Mouse (Mus musculus): ENCODE measurements around the gene Dusp6. TPM values are rescaled to one million over a fixed set of nuclear protein-coding genes. Genes with fewer than 3 reads are reported as not detected.
"Not testable (repeated sequence)": the region's sequence is repeated elsewhere in the genome, so short reads cannot be mapped to it uniquely, and the experiment has no call there.

Dusp6 gene
- total RNA-seq (2021), result 100 to 1,000 TPM; 108 to 109 TPM

DNA sequence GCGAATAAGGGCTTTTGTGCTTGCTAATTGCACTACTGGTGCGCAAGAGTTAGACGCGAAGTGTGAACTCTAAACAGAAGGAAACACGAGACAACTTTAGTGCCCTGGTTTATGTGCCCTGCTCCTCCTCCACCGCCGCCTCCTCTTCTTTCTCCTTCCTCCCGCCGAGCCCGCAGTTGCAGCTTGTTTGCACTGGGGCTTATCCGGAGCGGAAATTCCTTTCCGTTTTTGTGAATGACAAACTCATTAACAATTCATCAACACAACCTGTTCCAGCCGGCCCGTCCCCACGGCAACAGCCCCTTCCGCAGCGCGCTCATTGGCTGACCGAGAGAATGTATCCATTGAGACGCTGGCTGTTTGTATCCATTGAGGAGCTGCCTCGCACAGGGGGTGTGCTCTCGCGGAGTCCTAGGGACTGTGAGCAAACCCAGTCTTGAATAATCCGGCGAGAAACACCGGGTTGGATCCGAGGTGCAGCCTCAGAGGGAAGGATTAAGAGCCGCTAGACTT, at the start of gene Dusp6:
Gene Dusp6, plus strand, starts transcription at position 365 of the 513 bp plus-strand sequence.
- intact Hi-C loops (cut with DNase I), result loop anchor here (1.0 to 5.0 kb wide), 7 partner anchors 60 to 354 kb away; no protein-coding TSS in a partner anchor

DNA sequence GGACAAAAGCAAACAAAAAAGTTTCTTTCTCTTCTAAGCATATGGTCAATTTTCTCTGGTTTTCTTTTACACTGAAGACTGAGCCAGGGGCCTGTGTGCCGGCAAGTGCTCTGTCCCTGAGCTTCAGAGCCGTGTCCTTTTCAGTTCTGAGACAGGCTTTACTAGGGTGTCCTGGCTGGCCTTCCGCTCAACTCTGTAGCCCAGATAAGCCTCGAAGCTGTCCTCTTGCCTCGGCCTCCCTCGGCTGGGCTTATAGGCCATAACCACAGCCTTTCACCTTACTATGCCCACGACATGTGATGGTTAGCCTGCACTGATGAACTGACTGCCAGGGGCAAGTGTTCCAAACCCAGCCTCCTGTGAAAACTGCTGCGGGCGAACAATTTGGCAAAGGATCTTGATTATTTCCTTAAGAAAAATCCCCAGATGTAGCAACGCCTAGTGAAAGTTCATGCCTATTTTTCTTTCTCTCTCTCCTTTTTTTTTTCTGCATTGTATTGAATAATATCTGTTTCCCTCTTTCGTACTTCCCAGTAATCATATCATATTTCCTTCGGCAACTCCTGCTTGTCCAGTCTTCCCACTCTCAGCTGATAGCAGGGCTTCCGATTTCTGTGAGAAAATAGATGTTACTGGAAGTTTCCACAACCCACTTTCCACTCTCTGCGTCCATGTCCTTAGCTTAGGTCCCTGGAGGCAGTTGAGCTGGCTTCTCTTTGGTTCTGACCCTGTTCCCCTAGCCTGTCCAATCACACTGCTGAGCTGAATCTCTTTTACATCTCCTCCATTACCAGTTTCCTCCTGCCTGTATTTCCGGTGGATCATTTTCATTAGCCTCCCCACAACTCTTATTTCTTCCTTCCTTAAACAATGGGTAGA, 48.4 kb upstream of the Dusp6 start:
- DNase-seq (ENCODE audit: low spot score in 2 of 2), result no peak
- intact Hi-C loops (cut with DNase I), result no loop called here

More for the DNA sequence above, at the start of gene Dusp6:
- peak; percentile 95 to 99 for DNase-seq (ENCODE audit: low spot score in 2 of 2)

DNA sequence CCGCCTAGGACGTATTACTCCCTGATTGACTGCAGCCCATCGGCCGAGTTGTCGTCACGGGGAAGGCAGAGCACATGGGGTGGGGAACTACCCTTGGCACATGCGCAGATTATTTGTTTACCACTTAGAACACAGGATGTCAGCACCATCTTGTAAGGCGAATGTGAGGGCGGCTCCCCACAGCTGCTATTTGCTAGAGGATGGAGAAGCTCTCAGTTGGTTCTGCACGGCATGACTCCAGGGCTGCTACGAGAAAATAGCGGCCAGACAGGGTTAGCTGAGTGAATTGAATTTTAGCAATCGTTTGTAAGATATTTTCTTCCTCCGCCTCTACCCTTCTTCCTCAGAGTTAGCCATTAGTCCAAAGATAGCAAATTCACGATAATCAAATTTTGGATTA, 46.5 kb upstream of the Dusp6 start:
- intact Hi-C loops (cut with DNase I); DNase-seq (ENCODE audit: low spot score in 2 of 2): not testable (repeated sequence)

DNA sequence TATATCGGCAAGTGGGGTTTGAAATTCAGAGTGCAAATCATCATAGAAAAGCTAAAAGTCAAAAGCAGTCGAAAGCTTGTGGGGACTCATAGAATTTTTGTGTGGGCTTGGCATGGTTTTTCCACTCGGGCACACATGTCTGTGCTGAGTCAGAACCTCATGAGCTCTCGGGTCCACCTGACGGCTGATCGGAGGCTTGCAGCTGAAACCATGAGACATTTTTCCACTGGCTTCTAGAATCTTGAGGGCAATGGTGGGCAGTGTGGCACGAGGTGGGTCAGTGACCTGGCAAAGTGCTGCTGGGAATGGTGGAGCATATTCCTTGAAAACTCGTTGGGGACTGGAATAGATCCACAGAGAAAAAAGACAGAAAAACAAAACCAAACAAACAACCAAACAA, 41.5 kb upstream of the Dusp6 start:
- DNase-seq (ENCODE audit: low spot score in 2 of 2), result no peak
- intact Hi-C loops (cut with DNase I), result loop anchor here (5.0 kb wide), 1 partner anchor 34 kb away; no protein-coding TSS in a partner anchor

DNA sequence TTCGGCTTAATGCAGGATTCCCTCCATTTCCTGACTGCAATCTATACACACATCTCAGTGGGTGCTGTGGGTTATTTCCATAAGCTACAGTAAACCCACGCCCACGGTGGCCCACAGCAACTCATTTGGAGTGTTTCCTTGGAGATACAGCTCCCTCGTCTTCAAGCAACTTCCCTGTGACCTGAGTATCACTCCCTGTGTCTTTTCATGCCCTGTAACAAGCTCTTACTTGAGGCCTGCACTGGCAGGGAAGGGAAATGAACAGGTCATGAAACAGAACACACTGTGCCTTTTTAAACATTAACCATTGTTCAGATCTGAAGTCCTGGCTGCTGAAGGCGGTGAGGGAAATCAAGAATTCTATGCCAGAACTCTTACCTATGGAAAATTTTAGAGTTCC, 40.3 kb upstream of the Dusp6 start:
- DNase-seq (ENCODE audit: low spot score in 2 of 2), result peak; percentile 30 to 83
- intact Hi-C loops (cut with DNase I), result loop anchor here (5.0 kb wide), 1 partner anchor 35 kb away; no protein-coding TSS in a partner anchor

DNA sequence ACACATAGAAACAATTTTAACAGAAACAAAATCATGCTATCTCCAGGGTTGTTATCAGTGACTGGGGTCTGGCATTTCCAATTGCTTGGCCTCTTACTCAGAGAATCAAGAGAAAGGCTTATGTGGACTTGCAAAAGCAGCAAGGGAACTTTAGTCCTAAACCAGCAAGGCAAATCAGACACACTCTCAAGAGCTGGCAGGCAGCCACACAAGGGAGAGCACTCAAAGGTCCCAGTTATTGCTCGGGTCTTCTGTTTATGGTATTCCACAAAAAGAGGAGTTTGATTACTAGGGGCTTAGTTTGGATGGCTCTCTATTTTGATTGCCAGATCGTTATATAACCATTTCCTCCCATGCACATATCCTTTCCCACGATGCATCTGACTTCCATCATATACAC, 38.8 kb upstream of the Dusp6 start:
- intact Hi-C loops (cut with DNase I), result loop anchor here (5.0 kb wide), 1 partner anchor 37 kb away; no protein-coding TSS in a partner anchor
- no peak for DNase-seq (ENCODE audit: low spot score in 2 of 2)

DNA sequence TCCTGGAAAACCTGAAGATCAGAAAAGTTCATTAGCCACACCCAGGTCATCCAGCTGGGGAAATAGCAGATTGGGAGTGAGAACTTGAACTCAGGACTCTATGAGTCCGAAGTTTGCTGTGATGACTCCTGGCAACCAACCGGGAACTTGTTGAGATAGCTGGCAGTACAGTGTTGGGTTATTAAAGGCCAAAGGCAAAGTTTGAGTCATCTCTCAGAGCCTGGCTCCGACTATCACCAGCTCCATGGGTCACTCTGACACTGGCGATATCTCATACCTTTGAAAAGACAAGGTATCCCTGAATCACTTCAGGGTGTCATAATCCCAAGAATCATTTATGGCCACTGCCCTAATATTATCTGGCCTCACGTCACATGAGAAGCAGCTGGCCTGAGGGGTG, 36.2 kb upstream of the Dusp6 start:
- DNase-seq (ENCODE audit: low spot score in 2 of 2), result no peak
- intact Hi-C loops (cut with DNase I), result no loop called here

DNA sequence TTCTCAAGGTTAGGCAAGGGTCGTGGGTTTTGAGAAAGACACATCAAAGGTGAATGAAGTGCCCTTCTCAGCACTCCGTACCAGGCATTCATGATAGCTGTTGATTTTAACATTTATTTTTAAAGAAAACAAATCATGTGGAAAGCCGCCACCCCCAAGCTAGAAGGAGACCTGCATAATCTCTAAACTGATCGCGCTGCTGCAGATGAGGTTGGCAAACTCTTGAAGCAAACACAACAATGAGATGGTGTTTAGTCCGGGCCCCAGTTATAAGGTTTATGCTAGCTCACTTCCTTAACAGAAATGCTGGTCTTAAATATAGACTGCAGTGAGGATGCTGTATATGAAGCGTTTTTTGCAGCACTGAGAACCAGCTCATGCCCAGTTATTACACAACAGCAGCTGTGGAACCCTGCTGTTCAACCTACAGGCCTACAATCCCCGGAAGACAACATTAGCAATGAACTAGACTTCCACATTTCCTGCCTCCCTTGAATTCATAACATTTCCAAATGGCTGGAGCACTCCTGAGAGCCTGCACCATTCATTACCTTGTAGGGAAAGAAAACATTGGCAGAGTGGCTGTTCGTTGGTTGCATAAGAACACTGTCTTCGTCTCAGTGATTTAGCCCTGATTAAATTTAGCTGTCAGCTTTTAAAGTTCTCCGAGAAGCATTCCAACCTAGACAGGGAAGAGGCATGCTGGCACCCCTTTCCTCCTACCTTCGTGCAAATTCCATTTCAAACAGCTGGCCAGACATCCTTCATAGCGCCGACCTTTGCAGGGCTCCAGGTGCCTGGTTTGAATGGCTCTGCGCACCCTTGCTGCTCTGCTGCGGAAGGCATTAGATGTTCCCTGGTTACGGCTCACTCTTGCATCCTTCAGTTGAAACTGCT, 34.8 kb upstream of the Dusp6 start:
- DNase-seq (ENCODE audit: low spot score in 2 of 2), result peak; percentile 48 to 78
- intact Hi-C loops (cut with DNase I), result no loop called here

DNA sequence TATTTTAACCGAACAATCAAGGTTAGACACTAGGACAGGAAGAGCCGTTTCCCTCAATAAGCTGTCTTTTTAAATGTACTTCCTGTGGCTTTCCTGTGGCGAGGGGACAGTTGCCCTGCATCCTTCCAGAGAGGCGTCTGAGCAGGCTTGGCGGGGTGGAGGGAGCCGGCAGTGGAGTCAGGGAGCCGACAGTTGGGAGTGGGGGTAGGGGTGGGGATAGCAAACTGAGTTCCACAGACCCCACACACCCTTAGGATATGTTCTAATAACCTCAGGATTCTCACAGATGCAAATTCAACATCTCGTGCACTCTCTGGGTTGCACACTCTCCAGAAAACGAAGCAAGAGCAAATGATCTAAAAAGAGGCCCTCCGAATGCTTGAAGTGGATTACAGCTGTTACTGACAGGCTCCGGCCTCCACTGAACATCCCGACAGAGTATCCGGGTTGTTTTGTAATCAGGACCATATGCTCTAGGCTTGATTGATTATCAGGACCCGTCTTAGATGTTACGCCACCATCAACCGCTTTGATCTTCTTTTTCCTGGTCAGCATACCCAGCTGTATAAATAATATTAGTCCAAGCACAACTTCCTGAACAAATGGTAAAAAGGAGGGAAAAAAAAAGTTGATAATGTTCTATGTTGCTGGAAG, 33.9 kb upstream of the Dusp6 start:
- intact Hi-C loops (cut with DNase I), result no loop called here
- DNase-seq (ENCODE audit: low spot score in 2 of 2), result no peak

DNA sequence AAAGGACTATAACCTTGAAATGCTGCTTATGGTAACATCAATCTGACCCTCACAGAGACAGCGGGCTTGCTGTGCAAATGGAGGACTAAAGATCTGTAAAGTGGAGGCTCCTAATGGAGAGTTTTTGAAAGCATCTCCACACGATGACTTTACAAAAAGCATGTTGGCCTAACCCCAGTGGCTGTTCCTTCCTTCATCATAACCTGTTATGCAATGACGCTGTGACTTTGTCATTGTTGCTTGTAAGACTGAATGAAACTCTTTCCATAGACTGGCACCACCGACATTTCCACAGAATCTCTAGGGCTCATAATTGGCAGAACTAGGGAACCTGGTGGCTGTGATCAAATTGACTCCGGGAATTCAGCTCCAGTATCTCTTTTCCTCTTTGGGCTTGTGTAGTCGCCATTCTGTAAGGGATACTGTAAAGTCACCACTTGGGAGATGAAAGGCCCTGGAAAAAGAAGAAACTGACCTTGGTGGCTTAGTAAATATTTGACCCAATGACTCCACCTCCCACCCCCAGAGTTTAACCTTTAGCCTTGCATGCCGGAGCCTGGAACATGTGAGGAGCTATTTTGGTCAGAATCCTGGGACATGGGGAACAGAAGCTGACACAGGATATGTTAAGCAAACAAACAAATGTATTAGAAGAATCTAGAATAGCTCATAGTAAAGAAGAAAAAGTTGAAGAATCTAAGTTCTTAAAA, 30.4 kb upstream of the Dusp6 start:
- DNase-seq (ENCODE audit: low spot score in 2 of 2), result no peak
- intact Hi-C loops (cut with DNase I), result no loop called here

DNA sequence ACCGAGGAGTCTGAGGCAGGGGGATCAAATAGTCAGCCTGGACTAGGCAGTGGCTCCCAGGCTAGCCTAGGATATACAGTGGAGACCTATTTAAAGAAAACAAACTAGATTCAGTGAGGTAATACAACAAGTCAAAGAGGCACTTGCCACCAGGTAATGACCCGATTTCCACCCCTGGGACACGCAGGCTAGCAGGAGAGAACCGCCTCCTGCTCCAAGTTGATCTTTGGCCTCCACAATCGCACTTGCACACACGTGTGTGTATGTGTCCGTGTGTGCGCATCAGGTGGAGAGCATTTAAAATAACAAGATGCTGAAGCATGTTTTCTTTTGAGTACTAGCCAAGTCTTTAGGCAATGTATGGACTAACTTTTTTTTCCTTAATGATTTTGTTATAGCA, 28.7 kb upstream of the Dusp6 start:
- DNase-seq (ENCODE audit: low spot score in 2 of 2), result no peak
- intact Hi-C loops (cut with DNase I), result no loop called here

DNA sequence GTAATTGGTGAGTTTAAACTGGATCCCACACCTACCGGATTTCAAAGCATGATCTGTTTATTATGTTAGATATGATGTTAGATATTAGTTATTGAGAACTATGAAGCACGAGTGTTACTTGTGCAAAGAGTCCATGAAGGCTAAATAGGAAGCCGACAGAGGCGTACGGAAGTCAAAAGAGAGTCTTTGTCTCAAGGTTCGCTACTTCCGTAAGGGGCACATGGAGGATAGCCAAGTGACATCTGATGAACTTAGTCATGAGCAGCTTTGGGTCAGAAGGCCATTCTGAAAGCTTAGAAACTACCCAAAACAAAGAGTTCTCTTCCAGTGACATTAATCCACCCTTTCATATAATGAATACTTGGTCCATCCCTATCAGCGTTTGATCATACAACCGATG, 27.9 kb upstream of the Dusp6 start:
- intact Hi-C loops (cut with DNase I), result no loop called here
- no peak for DNase-seq (ENCODE audit: low spot score in 2 of 2)

DNA sequence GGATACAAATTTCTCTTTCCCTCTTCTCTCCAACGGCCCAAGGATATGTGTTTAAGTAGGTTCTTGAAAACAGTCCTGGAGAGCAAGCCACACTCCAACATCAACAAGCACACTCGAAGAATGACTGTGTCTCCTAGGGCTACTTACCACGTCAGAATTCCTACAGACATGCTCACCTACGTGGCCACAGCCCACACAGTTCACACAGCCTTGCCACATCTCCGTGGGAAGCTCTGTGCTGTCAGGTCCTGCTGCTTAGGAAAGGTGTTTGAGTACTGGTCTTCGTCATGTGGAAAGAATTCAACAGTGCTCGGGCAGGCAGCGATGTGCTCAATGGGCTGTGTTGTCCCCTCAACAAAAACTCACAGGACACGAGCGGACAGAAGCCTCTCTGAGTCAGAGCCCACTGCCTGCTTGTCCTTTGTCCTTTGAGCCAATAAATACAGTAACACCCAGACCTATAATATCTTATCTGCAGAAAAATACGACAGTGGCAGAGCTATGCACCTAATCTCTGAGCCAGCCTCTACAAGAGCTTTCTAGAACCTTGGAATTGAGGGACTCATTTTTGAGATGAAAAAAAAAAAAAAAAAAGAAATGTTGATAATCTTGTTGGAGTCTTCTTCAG, 25.7 kb upstream of the Dusp6 start:
- intact Hi-C loops (cut with DNase I), result no loop called here

DNA sequence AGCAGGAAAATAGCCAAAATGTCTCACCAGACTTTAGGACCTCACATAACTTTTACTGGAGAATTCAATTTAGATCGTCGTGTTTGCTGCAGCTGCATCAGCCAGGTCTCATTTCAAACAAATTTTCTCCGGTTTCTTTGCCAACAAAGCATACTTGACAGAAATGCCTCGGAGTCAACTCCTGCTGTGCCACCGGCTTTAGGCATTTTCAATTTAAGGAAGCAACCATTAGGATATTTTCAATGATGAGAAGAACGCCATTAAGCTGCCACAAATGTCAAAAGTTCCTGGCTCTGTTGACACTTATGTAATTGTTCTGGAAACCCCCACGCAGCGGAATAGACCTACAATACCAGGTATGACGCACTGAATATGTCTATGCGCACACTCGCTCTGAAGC, 24.5 kb upstream of the Dusp6 start:
- DNase-seq (ENCODE audit: low spot score in 2 of 2), result no peak
- intact Hi-C loops (cut with DNase I), result no loop called here

More for the DNA sequence above, 25.7 kb upstream of the Dusp6 start:
- DNase-seq (ENCODE audit: low spot score in 2 of 2), result no peak

DNA sequence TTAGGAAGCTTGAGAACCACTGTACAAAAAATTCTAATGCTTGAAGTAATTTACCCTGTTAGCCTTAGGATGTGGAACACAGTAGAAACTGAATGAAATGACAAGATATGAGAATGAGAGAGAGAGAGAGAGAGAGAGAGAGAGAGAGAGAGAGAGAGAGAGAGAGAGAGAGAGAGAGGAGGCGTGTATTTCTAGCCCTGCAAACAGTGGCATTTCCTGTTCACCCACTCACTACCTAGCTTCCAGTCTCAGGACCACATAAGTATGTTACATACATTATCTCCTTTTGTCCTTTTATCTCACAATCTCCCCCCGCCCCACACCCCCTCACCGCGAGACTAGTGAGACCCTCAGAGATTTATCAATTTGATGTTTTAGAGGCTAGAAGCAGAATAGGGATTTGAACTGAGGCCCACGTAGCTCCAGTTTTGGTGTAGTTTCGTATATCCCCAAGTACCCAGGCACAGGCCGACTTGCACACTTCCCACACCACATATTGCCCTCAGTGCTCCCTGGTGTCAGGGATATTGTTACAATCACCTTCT, 21.7 kb upstream of the Dusp6 start:
- intact Hi-C loops (cut with DNase I), result loop anchor here (5.0 kb wide), 1 partner anchor 69 kb away; no protein-coding TSS in a partner anchor
- DNase-seq (ENCODE audit: low spot score in 2 of 2), result no peak

DNA sequence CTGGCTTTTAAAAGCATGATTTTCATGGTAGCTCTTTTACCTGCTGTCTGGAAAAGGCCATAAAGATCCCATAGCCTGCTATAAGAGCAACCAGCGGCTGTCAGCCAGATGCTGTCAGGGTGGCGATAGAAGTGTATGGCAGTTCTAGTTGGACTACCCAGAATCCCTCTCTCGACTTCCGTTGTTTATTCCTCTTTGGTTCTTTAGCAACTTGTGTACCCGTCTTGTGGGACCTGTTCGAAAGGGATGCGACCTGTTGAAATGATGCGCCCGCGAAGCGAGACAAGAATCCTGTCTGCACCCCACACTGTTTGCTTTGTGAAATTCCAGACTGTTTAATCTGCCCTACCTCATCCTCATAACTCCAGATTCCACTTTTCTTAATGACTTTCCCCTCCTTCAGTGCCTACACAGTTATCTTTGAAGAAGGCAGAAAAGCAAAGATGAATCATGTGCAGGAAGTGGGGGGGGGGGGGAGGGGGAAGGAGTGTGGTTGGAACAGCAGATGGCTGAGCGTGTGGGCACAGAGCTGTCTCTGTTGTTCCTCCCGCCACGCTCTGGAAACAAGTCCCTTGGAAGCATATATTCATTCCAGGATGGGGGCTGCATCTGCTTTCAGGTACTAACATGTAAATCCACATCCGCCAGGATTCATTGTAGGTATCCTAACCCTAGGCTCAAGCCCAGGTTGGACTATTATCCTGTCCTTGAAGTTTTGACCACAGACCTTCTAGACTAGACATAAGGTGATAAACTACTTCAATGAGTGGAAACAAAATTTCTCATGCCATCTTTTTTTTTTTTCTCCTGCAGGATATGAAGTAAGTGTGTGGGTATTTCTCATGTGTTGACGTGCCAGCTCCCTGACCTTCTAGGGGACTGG, 21.0 kb upstream of the Dusp6 start:
- peak; percentile 79 to 88 for DNase-seq (ENCODE audit: low spot score in 2 of 2)
- intact Hi-C loops (cut with DNase I), result loop anchor here (1.0 to 5.0 kb wide), 2 partner anchors 19 to 70 kb away; no protein-coding TSS in a partner anchor

DNA sequence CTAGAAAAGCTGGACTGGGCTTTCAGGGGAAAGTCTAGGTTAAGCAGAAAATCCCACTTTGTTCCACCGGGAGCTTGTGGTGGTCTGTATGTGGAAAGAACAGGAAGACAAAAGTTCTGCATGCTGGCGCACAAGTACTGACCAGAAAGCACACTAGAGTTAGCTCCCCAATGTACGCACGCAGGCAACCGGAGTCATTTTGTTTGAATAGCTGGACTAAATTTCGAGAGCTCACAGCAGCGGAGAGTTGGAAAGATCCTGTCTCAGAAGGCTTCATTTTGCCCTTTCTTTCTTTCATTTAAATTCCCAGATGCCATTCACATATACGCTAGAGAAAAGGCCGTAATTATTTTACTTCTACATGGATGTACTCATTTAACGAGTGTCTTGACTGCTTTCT, 20.3 kb upstream of the Dusp6 start:
- intact Hi-C loops (cut with DNase I), result loop anchor here (1.0 to 5.0 kb wide), 2 partner anchors 19 to 70 kb away; no protein-coding TSS in a partner anchor
- DNase-seq (ENCODE audit: low spot score in 2 of 2), result no peak

Data from left cerebral cortex, postnatal 25 days (tissue).